Mouse (Mus musculus): ENCODE data around the gene Gnpat. TPM values are rescaled to one million over a fixed set of nuclear protein-coding genes. Genes with fewer than 3 reads are reported as not detected.

The Gnpat gene
- 42.4 and 52.0 TPM in 2 replicates for polyA plus RNA-seq (2012; ENCODE audit: low replicate concordance)

DNA sequence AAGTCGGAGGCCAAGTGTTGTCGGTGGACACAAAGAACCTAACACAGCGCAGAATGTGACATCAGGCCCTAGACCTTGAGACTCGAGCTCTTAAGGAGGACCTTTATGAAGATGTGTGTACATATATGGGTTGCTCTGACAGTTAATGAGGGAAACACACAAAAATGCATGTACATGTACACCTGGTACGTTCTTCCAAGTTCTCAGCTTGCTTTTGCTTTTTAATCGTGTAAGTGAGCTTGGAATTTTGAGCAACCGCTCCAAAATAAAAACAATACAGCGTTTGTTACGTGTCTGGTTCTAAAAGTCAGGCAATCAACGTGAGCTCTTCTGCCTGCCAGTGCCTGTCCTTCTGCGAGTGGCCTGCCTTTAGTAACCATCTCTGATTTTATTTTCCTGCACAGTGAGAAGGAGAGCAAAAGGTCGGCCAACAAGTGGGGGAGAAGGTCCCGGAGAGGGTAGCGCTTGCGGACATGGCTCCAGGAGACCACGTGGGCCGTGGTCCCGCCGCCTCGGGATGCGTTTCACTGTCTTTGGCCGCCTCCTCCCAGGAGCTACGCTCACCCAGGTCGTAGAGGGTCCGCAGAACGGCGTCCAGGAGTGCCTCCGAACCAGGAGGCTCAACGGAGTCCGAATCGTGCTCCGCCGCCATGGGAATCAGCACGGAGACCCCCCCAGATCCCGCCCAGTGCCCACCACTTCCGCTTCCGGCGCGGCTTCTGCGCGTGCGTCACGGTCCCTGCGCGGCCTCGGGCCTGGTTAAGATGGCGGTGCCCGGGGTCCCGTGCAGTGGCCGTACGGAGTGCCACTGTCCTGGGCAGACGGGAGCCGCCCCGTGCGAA, at the start of gene Gnpat, which contains the start of gene 2810004N23Rik:
Gnpat (plus strand) TSS at position 713 of the 842 bp plus-strand sequence.
2810004N23Rik (minus strand) TSS at position 800 of the 842 bp plus-strand sequence.

DNA sequence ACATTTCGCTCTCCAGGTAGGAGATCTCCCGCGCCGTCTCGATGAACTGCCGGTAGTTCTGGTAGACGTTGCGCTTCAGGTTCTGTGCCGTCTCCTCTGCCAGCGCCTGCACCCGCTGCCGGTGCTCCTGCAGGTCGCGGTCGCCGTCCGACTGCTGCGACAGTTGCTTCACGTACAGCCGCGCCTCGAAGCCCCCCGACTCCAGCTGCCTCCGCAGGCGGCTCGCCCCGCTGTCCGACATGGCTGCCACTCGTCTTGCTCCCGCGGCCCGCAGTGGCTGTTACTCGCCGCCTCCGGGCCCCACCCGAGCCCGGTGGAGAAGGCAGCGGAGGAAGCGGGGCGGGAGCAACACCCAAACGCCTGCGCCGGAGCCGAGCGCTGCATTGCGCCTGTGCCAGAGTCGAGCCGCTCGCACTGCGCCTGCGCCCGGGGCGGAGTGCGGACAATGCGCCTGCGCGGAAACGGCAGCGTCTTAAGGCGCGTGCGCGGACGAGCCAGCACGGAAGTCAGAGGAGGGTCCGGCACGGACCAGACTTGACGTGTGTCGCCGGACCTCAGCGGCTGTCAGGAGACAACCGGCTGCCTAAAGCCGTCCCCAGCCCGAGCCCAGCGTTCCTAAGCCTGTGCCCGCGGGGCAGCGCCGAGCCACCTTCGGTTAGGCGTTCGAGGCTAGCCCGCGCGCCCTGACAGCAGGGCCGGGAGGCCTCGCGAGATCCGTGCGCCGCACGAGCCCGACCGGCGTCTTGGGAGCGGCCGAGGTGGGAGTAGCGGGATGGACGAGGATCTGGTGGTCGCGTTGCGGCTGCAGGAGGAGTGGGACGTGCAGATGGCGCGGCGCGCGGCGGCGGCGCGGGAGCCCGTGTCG, 34.8 kb downstream of the Gnpat start, which contains the start of the genes Exoc8 and Sprtn:
Exoc8 (minus strand) TSS at position 320 of the 865 bp plus-strand sequence.
Sprtn (plus strand) TSS at position 501 of the 865 bp plus-strand sequence.

Other genes starting within 250 kb of the Gnpat start
- gene 2310022B05Rik, start 199.7 kb upstream of the Gnpat start, polyA plus RNA-seq (2012; ENCODE audit: low replicate concordance): 8.7 and 13.9 TPM in 2 replicates
- gene Ttc13, start 141.1 kb upstream of the Gnpat start, polyA plus RNA-seq (2012; ENCODE audit: low replicate concordance): 18.3 and 25.7 TPM in 2 replicates
- 21.1 and 29.4 TPM in 2 replicates for gene Arv1, start 140.9 kb upstream of the Gnpat start, polyA plus RNA-seq (2012; ENCODE audit: low replicate concordance)
- 1.8 and 6.9 TPM in 2 replicates for gene Fam89a, start 111.2 kb upstream of the Gnpat start, polyA plus RNA-seq (2012; ENCODE audit: low replicate concordance)
- gene Trim67, start 69.9 kb upstream of the Gnpat start, polyA plus RNA-seq (2012; ENCODE audit: low replicate concordance): not detected in 2 replicates
- gene 2810004N23Rik, start 87 bp downstream of the Gnpat start, polyA plus RNA-seq (2012; ENCODE audit: low replicate concordance): 7.6 and 16.2 TPM in 2 replicates
- 8.4 and 10.4 TPM in 2 replicates for gene Exoc8, start 34.7 kb downstream of the Gnpat start, polyA plus RNA-seq (2012; ENCODE audit: low replicate concordance)
- gene Sprtn, start 34.9 kb downstream of the Gnpat start, polyA plus RNA-seq (2012; ENCODE audit: low replicate concordance): 5.8 and 12.3 TPM in 2 replicates
- gene Egln1, start 86.3 kb downstream of the Gnpat start, polyA plus RNA-seq (2012; ENCODE audit: low replicate concordance): 12.1 and 23.5 TPM in 2 replicates
- gene Tsnax, start 150.0 kb downstream of the Gnpat start, polyA plus RNA-seq (2012; ENCODE audit: low replicate concordance): 16.4 and 18.4 TPM in 2 replicates
- gene Disc1, start 191.2 kb downstream of the Gnpat start, polyA plus RNA-seq (2012; ENCODE audit: low replicate concordance): 1.2 and 2.1 TPM in 2 replicates